Mouse (Mus musculus) hindbrain, postnatal 0 days (tissue): ENCODE data around the gene Dars2. TPM values are rescaled to one million over a fixed set of nuclear protein-coding genes. Genes with fewer than 3 reads are reported as not detected.

Source experiments
- ATAC-seq: fragments of 200-750 bp; cut with Nextera tagmentation; 2 replicates; pipeline ENCODE4 v1.8.0; 2017; ENCODE audit warnings: mild to moderate bottlenecking, moderate TSS enrichment, moderate library complexity
- DNase-seq: peaks from one replicate; pipeline ENCODE4 v3.0.0-alpha.2; 2015; ENCODE audit warnings: low spot score
- H3K27ac ChIP-seq: fragments of 300-500 bp; sonication (generic); 2 replicates; pipeline ENCODE4 v1.5.1; 2014; ENCODE audit warnings: mild to moderate bottlenecking
- H3K27me3 ChIP-seq: fragments of 300-500 bp; sonication (generic); 2 replicates; pipeline ENCODE4 v1.6.1; 2014; ENCODE audit warnings: low read length, mixed read lengths; ENCODE audit not compliant: insufficient read depth
- H3K36me3 ChIP-seq: fragments of 300-500 bp; sonication (generic); 2 replicates; pipeline ENCODE4 v1.6.1; 2014; ENCODE audit warnings: low read length, mixed read lengths; ENCODE audit not compliant: insufficient read depth
- H3K4me1 ChIP-seq: fragments of 300-500 bp; sonication (generic); 2 replicates; pipeline ENCODE4 v1.6.1; 2014; ENCODE audit warnings: antibody characterized with exemption, low read length, mixed read lengths; ENCODE audit not compliant: insufficient read depth
- H3K4me2 ChIP-seq: fragments of 300-500 bp; sonication (generic); 2 replicates; pipeline ENCODE4 v1.6.1; 2014; ENCODE audit warnings: low read depth, mild to moderate bottlenecking, low read length, moderate library complexity, mixed read lengths
- H3K4me3 ChIP-seq: fragments of 300-500 bp; sonication (generic); 2 replicates; pipeline ENCODE4 v1.5.1; 2014; ENCODE audit warnings: low read length
- H3K9ac ChIP-seq: fragments of 300-500 bp; sonication (generic); replicated peaks from 2 replicates; pipeline ENCODE4 v1.6.1; 2014; ENCODE audit warnings: mild to moderate bottlenecking, low read length, moderate library complexity, mixed read lengths
- H3K9me3 ChIP-seq: fragments of 300-500 bp; sonication (generic); 2 replicates; pipeline ENCODE4 v1.6.1; 2016; ENCODE audit warnings: low read length, mixed read lengths
- CTCF ChIP-seq: IDR thresholded peaks from 2 replicates; pipeline ENCODE4 v1.5.1; 2016; ENCODE audit warnings: antibody characterized with exemption, control low read depth, low read depth
- WGBS: fragments of 180-500 bp; shearing (Covaris S2); extraction: QIAGEN DNeasy Blood & Tissue Kit; methylation state at CpG from one replicate; pipeline ENCODE4 v1.1.7; 2014; 5-methylcytosine and 5-hydroxymethylcytosine counted together
- polyA plus RNA-seq: library from polyadenylated mRNA; unstranded; fragments of >200 nt; fragmentation: Nextera tagmentation; extraction: Ambion mirVana; gene quantifications from 2 replicates; pipeline ENCODE4 v1.2.1, GENCODE M21; 2015
- total RNA-seq: library from RNA; depleted of rRNA; stranded (reverse); fragments of >200 nt; gene quantifications from 2 replicates; pipeline ENCODE4 v1.2.3, GENCODE M21; 2014; rRNA removed

The Dars2 gene
- 19.2 and 21.4 TPM in 2 replicates for total RNA-seq
- polyA plus RNA-seq: 24.8 and 26.0 TPM in 2 replicates

DNA sequence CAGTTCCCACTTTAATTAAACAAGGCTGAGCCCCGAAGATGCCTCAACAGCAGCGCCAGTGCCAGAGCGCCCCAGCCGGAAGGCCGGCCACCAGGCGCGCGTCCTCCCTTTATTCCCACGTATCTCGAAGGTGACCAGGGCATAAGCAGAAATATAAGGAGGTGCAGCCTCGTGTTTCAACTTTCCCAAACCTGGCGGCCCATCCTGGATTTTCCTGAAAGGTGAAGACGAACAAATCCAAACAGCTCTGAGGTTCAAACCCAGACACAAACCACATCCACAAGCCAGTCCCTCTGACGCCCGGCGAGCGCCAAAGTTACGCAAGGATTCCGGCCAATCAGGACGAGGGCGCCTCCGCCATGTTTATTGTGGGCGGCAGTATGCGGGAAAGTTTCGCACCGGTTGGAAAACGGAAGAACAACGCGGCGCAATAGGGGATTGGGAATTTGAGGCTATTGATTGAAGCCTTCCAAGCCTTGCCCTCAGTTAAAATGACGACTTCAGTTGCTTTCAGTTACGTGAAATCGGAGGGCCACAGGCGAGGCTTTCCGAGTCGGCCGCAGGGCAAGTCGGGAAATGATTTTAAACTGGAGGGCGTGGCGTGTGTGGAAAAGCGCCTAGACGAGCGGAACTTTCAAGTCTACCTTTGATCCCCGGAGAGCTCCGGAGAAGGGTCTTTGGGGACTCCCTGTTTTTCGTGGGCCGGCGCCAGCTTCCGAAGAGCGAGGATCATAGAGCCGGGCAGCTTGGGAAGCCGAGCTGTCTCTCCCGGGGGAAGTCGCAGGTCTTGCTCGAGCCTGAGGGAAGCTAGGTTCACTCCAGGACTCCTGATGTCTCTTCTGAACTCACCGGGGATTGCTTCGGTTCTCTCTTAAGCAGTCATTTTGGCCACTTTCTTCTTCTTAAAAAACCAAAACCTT is at the start of gene Dars2, which contains the start of gene Cenpl:
TSS of gene Dars2 (minus strand) at position 307 of the 920 bp plus-strand sequence.
TSS of gene Cenpl (plus strand) at position 362 of the 920 bp plus-strand sequence.
- Histone ChIP-seq H3K27ac (peak within 1 kb of the TSS; percentile 75), H3K9me3 (no peaks in the 10 kb centered on the region), H3K36me3 (no peaks in the 10 kb centered on the region), H3K4me3 (peak within 1 kb of the TSS; percentile 85), H3K4me1 (peaks cover 12% of the 10 kb centered on the region), H3K9ac (peak within 1 kb of the TSS; percentile 74), H3K27me3 (no peaks in the 10 kb centered on the region), H3K4me2 (peak within 1 kb of the TSS; percentile 76)
- peak; percentile 98 for DNase-seq
- peak; percentile 46 for TF ChIP-seq CTCF
- peak; percentile 99 for ATAC-seq
- under 1% methylated on average over 57 of the region's 57 CpGs for WGBS

DNA sequence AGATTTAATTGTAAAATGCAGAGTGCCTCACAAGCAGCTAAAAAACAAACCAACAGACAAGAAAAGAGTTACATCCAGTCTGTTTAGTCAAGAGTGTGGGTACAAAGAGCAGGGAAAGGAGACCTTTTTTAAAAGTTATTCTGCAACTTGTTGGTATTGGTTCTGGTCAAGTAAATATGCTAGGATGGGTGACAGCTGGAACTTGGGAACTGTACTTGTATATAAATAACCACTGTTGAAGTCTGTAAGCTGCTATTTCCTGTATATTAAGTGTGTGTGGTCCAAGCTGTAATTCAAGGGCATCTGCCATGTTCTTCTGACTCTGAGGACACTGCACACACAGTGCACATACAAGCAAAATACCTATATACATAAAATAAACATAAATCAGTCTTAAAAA is 44.1 kb upstream of the Dars2 start:
- Histone ChIP-seq H3K4me2 (no peak overlapping the region), H3K4me1 (no peaks in the 10 kb centered on the region), H3K9ac (no peak overlapping the region), H3K9me3 (no peaks in the 10 kb centered on the region), H3K27me3 (no peaks in the 10 kb centered on the region), H3K27ac (no peak overlapping the region), H3K36me3 (peaks cover 2% of the 10 kb centered on the region; the same call in 1 of the 2 replicates), H3K4me3 (no peak overlapping the region)
- TF ChIP-seq CTCF: no peak
- ATAC-seq (no peak), DNase-seq (no peak)

DNA sequence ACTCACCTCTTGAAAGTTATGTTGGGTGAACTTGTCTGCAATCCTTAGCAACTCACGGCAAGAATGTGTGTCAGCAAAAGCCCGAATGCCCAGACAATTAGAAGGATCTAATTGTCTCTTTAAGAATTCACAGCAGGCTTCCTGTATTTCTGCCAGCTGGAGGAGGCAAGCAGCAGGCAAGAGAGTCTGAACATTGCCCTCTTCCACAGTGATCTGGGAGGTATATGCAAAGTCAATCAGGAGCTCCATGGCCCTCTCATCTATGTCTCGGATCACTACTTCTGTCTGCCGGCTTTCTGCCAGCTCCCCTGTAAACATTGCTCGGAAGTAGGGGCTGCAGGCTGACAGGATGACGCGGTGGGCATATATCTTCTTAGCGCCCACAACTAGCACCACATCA is 38.8 kb upstream of the Dars2 start:
- 64% methylated on average over 8 of the region's 8 CpGs for WGBS
- Histone ChIP-seq H3K36me3 (peaks cover 15% of the 10 kb centered on the region), H3K4me1 (no peaks in the 10 kb centered on the region), H3K9me3 (no peaks in the 10 kb centered on the region), H3K27me3 (no peaks in the 10 kb centered on the region), H3K4me2 (no peak overlapping the region), H3K27ac (no peak overlapping the region), H3K9ac (no peak overlapping the region), H3K4me3 (no peak overlapping the region)
- ATAC-seq (no peak), DNase-seq (no peak)
- no peak for TF ChIP-seq CTCF

DNA sequence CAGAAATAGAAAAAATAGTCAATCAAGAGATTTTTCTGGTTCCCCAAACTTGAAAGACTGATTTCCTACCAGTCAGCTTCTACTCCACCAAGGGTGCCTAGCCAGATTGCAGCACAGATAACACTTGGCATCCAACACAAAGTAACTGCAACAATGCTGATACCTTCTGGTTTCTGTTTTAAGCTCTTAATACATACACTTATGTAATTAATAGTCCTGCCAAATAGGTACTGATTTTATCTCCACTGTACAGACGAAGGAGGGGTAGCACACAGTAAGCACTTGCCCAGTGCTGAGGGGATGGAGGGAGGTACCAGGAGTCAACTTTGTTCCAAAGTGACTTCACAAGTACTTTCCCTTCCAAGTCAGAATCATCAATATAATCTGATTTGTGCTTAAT is 33.4 kb upstream of the Dars2 start:
- no peaks in the 10 kb centered on the region for H3K4me1 ChIP-seq
- TF ChIP-seq CTCF: no peak
- no peaks in the 10 kb centered on the region for H3K27me3 ChIP-seq
- H3K4me3 ChIP-seq: no peak overlapping the region
- WGBS: 90% methylated on average over 1 of the region's 1 CpGs
- H3K27ac ChIP-seq: no peak overlapping the region
- DNase-seq (no peak), ATAC-seq (no peak)
- H3K9ac ChIP-seq: no peak overlapping the region
- H3K4me2 ChIP-seq: no peak overlapping the region
- H3K9me3 ChIP-seq: no peaks in the 10 kb centered on the region
- H3K36me3 ChIP-seq: peaks cover 10% of the 10 kb centered on the region

DNA sequence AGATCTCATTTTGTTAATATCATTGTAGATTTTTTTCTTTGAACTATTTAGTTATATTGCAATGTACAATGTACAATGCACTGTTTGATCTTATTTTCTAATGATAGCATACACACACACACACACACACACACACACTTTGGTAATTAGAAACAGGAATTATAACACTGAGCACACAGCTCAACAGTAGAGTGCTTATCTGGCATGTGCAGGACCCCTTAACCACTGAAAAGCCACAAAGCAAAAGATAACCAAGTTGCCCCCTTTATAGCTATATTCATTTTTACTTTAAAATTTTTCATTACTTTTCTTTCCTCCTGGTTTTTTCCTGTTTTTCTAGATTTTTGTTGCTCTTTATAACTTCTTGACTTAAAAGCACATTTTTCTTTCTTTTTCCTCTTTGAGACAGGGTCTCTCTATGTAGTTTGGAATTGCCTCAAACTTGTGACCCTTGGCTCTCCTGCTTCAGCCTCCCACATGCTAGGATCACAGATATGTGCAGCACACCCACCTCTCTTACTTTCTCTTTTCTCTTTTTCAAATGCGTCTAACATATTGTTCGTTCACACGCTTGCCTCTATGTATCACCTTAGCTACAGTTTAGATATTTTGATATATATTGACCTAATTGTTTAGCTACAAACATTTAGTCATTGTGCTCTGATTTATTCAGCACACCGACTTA is 29.4 kb upstream of the Dars2 start:
- Histone ChIP-seq H3K4me1 (no peaks in the 10 kb centered on the region), H3K27ac (no peak overlapping the region), H3K27me3 (no peaks in the 10 kb centered on the region), H3K4me2 (no peak overlapping the region), H3K9me3 (no peaks in the 10 kb centered on the region), H3K4me3 (no peak overlapping the region), H3K36me3 (peaks cover 18% of the 10 kb centered on the region; the same call in 1 of the 2 replicates), H3K9ac (no peak overlapping the region)
- no peak for DNase-seq
- no peak for TF ChIP-seq CTCF
- ATAC-seq: no peak
- 97% methylated on average over 4 of the region's 4 CpGs for WGBS

DNA sequence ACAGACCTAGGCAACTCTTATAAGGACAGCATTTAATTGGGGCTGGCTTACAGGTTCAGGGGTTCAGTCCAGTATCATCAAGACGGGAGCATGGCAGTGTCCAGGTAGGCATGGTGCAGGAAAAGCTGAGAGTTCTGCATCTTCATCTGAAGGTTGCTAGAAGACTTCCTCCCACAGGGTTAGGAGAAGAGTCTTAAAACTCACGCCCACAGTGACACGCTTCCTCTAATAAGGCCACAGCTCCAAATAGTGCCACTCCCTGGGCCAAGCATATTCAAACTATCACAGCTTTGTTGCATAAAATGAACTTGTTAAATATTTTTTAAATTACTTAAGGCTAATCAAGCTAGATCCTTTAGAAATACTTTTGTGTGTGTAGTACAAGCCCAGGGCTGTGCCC is 6.8 kb upstream of the Dars2 start:
- Histone ChIP-seq H3K27me3 (no peaks in the 10 kb centered on the region), H3K9ac (no peak overlapping the region), H3K9me3 (no peaks in the 10 kb centered on the region), H3K4me3 (no peak overlapping the region), H3K27ac (no peak overlapping the region), H3K4me2 (no peak overlapping the region), H3K36me3 (no peaks in the 10 kb centered on the region), H3K4me1 (peaks cover 4% of the 10 kb centered on the region)
- ATAC-seq (no peak), DNase-seq (no peak)
- TF ChIP-seq CTCF: no peak
- WGBS: 94% methylated on average over 3 of the region's 3 CpGs
